Mouse (Mus musculus): ENCODE data around the gene Ehd1.

DNA sequence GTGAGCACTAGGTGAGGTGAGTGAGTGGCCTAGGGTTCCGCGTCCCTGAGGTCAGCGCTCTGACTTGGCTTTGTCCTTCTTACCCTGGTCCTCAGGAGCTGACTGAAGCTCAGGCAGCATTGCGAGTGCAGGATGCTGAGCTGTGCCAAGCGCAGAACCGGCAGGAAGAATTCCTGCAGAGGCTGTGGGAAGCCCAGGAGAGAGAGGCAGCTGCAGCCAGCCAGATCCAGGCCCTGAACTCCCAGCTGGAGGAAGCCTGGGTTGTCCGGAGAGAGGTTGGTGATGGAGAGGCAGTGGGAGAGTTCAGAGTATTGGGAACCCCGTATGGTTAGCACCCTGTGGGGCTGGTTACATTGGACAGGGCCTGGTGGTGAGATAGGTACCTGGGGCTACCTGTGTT is 37.3 kb downstream of the Ehd1 start:
- TF ChIP-seq CTCF (IDR thresholded peaks at IDR 0.05; ENCODE audit: low read depth, low read length) = no peak
- TF ChIP-seq POLR2A (IDR thresholded peaks at IDR 0.05; ENCODE audit: borderline replicate concordance, low read depth, low read length) = no peak

Measured in bone marrow macrophage, adult 2 months (primary cell).